Mouse (Mus musculus): Measurements from ENCODE around the gene Map4k2. TPM values are rescaled to one million over a fixed set of nuclear protein-coding genes. Genes with fewer than 3 reads are reported as not detected.
A peak's percentile ranks its signal among the peaks of the same experiment; 100 is the strongest.

Gene Map4k2
- total RNA-seq, 2 experiments from 2014 or later = 82.2 to 89.6 TPM

- DNase-seq (ENCODE audit: low spot score in 2 of 2) = no peak
Measured at GRCm38 (mm10) chr19:6375423-6376254, 34.7 kb downstream of the Map4k2 start.

GRCm38 (mm10) chr19:6376255-6376564 is 35.3 kb downstream of the Map4k2 start:
- peak in 1 of 2 experiments; percentile 50 for DNase-seq (ENCODE audit: low spot score in 2 of 2)

GRCm38 (mm10) chr19:6376643-6377042 is 35.7 kb downstream of the Map4k2 start:
- DNase-seq (ENCODE audit: low spot score in 2 of 2) = no peak

- DNase-seq (ENCODE audit: low spot score in 2 of 2) = no peak
Measured at GRCm38 (mm10) chr19:6377327-6378040, 36.5 kb downstream of the Map4k2 start.

- no peak for DNase-seq (ENCODE audit: low spot score in 2 of 2)
Measured at GRCm38 (mm10) chr19:6380411-6381166, 39.7 kb downstream of the Map4k2 start.

GRCm38 (mm10) chr19:6381238-6381637 is 40.3 kb downstream of the Map4k2 start:
- DNase-seq (ENCODE audit: low spot score in 2 of 2) = no peak

- no peak for DNase-seq (ENCODE audit: low spot score in 2 of 2)
Measured at GRCm38 (mm10) chr19:6382323-6382924, 41.5 kb downstream of the Map4k2 start.

GRCm38 (mm10) chr19:6383470-6383869 is 42.5 kb downstream of the Map4k2 start:
- no peak for DNase-seq (ENCODE audit: low spot score in 2 of 2)

- DNase-seq (ENCODE audit: low spot score in 2 of 2) = no peak
Measured at GRCm38 (mm10) chr19:6384128-6384527, 43.2 kb downstream of the Map4k2 start, which contains the start of gene Pygm. Pygm (plus strand) TSS chr19:6384399.

GRCm38 (mm10) chr19:6384954-6385353 is 44.0 kb downstream of the Map4k2 start:
- DNase-seq (ENCODE audit: low spot score in 2 of 2) = no peak

- no peak for DNase-seq (ENCODE audit: low spot score in 2 of 2)
Measured at GRCm38 (mm10) chr19:6385419-6385818, 44.5 kb downstream of the Map4k2 start.

GRCm38 (mm10) chr19:6385821-6386220 is 44.9 kb downstream of the Map4k2 start:
- DNase-seq (ENCODE audit: low spot score in 2 of 2) = no peak

GRCm38 (mm10) chr19:6386234-6386633 is 45.3 kb downstream of the Map4k2 start:
- DNase-seq (ENCODE audit: low spot score in 2 of 2) = no peak

GRCm38 (mm10) chr19:6388006-6388405 is 47.1 kb downstream of the Map4k2 start:
- no peak for DNase-seq (ENCODE audit: low spot score in 2 of 2)

GRCm38 (mm10) chr19:6389803-6390202 is 48.9 kb downstream of the Map4k2 start:
- DNase-seq (ENCODE audit: low spot score in 2 of 2) = no peak

- DNase-seq (ENCODE audit: low spot score in 2 of 2) = no peak
Measured at GRCm38 (mm10) chr19:6390251-6390650, 49.3 kb downstream of the Map4k2 start.

GRCm38 (mm10) chr19:6392743-6393393 is 51.9 kb downstream of the Map4k2 start:
- no peak for DNase-seq (ENCODE audit: low spot score in 2 of 2)

GRCm38 (mm10) chr19:6393637-6394036 is 52.7 kb downstream of the Map4k2 start:
- no peak for DNase-seq (ENCODE audit: low spot score in 2 of 2)

- no peak for DNase-seq (ENCODE audit: low spot score in 2 of 2)
Measured at GRCm38 (mm10) chr19:6396237-6396636, 55.3 kb downstream of the Map4k2 start.

- no peak for DNase-seq (ENCODE audit: low spot score in 2 of 2)
Measured at GRCm38 (mm10) chr19:6397582-6398249, 56.8 kb downstream of the Map4k2 start.
